Mouse (Mus musculus): ENCODE measurements around the gene Gtf2a1.
A peak's percentile ranks its signal among the peaks of the same experiment; 100 is the strongest.
"Not testable (repeated sequence)": the region's sequence is repeated elsewhere in the genome, so short reads cannot be mapped to it uniquely, and the experiment has no call there.

The Gtf2a1 gene

DNA sequence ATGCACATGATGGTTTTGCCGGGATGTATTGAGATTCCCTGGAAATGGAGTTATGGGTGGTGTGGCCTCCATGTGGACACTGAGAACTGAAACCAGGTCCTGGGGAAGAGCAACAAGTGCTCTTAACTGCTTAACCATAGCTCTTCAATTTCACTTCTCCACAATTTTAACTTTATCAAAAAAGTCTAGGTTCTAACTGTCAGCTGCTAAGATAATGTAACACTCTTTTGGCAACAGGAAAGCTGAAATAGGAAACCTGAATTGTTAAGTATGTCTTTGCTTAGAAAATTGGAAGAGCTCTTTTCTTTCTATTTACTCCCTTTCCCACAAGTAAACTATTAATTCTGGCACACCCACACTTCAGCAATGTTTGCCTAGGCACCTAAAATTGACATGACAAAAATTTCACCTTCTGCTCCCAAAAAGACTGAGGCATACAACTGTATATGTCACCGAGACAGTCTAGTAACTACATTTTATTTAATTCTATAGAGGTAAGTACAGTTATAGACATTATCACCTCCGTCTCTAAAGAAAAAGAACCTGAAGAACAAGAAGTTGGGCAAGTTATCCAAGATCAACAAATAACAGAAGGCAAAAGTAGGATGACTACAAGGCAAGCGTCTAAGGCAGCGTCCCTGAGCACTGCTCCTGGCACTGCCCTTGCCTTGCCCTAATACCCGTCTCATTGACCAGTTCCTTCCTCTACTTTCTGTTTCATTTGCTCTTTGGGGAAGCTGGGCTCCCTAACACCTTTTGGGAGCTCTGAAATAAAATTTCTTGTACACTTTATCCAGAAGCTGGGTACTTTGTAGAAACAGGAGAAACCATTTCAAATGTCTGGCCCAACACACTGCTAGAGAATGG, 8.8 kb downstream of the Gtf2a1 start:
- no peak for DNase-seq

DNA sequence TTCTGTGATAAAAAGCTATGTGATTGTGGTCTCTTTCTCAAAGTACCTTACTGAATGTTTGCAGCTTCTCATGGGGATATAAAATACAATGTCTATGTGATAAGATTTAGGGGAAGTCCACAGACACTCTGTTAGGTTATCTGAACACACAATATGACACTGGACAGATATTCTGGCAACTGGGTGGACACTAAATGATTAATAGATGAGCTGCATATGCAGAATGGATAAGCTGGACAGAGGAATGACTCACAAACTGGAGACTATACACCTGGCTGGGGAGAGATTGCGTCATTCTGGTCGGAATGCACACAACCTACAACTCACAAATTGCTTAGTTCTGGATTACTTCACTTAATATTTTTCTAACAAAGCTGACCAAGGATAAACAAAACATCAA, 10.6 kb downstream of the Gtf2a1 start:
- DNase-seq: no peak

DNA sequence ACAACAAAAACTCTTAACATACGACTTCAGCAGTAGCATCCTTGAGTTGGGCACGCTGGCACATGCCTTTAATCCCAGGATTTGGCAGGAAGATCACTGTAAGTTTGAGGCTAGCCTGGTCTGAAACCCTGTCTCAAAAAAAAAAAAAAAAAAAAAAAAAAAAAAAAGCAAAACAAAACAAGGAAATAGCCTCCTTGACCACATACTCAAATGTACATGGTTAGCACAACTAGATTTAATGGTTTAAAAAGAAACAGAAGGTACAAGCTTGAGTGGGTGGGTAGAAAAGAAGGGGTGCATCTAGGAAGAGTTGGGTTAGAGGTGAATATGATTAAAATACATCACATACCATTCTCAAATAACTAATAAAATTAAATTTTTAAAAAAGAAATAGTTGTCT, 18.6 kb downstream of the Gtf2a1 start:
- DNase-seq: no peak

DNA sequence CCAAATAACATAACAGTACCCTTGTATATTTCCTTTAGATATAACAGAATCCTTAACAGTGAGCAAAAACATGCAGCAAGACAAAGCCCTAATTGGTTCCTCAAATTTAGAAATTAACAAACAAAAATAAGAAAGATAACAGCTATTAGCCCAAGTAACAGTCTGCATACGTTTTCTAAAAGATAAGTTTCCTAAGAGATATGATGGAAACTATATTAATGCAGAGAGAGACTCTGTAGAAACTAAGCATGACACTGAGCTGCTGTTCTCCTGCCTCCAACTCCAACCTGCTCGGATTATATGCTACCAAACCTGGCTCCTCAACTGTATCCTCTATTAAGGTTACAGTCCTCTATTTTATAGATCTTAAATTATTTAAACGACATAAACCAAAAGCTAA, 21.0 kb downstream of the Gtf2a1 start:
- no peak for DNase-seq

DNA sequence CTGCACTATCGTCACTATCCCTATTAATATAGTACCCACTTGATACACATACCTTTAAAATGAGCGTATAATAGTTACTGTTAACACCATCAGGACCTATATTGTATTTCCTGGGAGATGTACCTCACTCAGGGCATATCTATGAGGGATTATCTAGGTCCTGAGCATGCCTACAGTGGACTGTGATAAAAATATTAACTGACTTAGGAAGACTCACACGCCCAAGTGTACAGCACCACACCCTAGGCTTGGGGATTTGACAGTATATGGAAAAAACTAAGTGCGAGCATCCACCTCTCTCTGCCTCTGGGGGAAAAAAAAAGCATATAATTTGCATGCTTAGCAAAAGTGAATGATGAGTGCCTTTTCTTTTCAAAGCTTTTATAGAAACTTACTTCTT, 23.1 kb downstream of the Gtf2a1 start:
- no peak for DNase-seq

DNA sequence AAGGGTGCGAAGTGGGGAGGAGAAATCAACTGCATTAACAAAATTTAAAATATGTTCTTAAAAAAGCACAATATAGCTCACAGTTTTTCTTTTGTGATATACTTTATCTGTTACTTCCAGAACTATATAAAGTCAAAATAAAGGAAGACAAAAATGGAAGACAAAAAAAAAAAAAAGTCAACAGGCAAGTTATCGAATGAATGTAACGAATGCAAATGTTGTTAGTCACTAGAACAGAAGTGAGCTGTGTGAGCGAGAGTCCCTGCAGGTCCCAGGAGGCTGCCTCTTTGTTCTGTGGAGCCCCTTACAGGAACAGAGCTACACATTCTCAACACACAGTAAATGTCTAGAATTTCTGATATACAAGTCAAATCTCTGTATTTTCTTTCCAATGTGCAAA, 32.1 kb downstream of the Gtf2a1 start:
- DNase-seq: not testable (repeated sequence)

DNA sequence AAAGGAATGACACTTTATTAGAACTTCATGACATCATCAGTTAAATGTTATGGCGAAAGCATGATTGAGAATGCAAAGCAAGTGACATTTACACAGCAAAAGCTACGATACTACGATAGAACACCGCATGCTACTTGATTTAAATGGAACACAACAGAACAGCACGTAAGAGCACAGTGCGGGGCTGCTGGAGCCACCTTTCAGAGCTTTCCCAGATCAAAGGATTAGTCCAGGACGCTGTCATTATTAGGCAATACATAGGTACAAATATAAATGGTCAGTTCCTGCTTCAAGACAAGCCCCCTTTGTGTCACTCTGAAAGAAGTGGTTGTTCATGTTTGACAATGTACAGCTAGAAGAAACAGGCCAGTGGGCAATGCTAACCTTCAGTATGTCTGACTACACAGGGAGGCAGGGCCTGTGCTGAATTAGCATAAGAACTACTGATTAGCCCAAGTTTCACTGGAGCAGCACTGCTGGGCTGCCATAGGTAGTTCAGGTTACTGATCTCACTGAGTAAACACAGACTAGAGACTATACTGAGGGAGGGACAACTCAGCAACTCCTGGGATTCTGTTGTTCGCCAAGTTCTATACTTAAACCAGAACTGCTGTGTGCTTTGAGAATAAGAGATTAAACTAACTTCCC, 32.8 kb downstream of the Gtf2a1 start:
- DNase-seq: not testable (repeated sequence)

DNA sequence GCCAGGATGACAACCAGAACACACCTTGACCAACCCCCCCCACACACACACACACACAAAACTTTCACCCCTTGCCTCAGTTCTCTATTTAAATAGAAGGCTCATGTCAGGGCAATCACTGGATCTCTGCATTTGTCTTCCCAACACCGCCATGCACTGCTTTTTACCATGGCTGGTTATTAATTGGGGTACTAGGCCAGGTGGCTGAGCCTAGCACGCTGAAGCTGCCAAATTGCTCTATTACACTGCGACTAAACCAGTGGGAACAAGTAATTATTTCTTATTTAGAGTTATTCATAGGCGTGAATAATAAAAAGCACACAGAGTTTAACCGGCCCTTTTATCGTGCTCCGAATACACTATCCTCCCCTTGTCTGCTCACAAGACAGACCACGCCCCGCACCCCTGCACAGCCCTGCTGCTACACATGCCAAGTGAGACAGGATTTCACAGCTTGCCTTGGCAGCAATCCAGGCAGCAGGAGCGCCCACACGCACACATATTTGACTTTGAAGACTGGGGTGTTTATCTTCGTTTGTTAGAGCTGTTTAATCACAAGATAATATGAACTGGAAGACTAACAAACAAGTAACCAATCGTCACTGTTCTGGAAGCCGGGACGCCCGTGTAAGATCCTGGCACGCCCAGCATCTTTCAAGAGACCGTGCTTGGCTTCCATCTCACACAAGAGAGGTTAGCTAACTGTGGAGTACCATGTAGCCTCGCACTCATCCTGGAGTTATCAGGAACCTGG, 38.3 kb downstream of the Gtf2a1 start:
- DNase-seq: peak; percentile 79

DNA sequence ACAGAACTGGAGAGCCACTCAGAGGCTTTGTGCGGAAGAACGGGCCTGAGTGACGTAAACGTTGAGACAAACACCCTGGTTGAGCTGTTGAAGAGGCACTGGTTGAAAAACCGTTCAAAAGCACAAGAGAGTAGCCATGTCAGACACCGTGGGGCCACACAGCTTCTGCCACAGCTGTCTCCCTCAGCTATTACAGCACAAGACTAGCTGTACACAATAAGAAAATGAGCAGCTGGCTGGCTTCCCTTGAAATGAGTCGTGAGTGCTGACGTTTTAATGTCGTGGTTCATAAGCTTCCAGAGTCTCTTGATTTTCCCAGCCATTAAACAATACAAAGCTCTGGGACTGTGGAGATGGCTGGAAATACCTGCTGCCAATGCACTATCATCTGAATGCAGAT, 40.8 kb downstream of the Gtf2a1 start:
- no peak for DNase-seq

DNA sequence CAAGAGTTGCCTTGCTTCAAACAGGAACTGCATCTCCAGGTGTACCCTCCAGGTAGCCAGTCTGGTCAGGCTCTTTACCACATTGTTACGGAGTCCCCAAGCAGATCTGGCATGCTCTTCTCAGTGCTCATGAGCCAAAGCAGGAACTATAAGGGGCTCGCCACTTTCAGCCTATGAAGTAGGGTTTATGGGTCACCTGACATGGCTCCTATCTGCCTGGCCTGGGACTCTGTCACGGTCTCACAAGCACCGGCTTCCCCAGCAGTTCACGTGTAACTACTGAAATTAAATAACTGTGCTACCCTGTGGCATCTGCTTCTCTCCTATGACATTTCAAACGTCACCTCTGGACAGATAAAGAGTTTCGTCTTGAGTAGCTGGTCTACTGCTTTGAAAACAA, 50.1 kb downstream of the Gtf2a1 start:
- no peak for DNase-seq

DNA sequence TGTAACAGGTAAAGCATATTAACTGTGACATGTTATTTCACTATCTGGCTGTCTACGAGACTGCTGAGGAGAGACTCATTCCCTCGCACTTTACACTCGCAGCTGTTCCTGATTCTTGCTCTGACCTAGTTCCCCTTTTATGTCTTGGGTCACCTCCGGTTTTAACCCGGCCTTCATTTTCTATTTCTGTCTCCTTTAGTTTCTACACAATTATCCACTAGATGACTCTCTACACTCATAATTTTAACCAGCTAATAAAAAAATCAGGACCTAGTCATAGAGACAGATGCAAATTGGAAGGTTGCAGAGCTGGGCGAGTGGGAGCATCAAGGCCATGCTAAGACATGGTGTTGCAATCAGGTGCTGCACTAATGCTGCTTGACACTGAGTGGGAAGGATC, 55.8 kb downstream of the Gtf2a1 start:
- no peak for DNase-seq

DNA sequence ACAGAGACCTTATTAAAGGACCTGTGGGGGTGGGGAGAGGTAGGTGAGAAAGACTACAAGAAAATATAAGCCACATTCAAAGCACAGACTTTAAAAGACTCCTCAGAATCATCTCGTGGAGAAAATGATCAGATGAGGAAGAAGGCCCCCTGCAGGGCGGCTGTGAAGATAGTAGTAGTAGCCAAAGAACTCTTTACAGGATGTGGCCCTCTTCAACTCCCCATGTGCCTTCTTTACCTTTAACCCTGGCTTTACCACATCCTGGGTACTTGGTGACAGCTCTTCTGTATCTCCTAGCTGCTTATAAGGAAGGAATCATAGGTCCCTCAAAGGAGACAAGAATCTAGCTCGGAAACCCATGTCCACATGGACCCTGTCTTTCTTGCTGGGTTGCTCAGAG, 66.7 kb downstream of the Gtf2a1 start:
- DNase-seq: no peak

DNA sequence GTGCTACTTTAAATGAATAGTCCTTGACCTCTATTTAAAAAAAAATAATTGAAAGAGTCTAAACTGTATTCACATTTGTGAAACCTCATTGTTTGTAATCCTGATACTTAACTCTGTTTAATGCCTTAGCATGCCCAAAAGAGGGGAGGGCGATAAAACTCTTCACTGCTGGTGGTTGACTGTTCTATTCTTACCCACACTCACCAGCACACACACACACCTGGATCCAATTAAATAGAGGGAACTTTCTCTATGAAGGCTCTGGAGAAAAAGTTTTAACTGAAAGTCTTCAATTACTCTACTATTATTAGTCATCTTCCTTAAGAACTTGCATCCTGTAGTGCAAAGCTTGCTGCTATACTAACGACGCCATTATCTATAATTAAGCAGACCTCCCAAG, 72.5 kb downstream of the Gtf2a1 start:
- DNase-seq: no peak

DNA sequence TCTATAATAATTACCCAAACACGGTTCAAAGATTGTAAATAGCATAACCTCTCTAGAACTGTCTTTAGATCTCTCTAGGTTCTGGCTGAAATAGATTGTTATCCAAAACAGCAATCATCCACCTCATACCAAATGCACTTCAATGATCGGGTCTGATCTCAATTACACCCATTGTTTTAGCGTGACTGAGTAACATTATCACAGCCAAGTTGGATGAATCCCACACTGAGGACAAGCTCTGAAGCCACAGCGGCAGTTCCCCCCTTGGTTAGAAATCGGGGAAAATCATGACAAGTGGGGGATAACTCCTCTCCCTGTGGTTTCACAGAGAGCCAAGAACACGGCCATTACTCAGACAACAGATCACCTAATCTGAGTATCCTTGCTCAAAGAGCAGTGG, 76.3 kb downstream of the Gtf2a1 start:
- no peak for DNase-seq

DNA sequence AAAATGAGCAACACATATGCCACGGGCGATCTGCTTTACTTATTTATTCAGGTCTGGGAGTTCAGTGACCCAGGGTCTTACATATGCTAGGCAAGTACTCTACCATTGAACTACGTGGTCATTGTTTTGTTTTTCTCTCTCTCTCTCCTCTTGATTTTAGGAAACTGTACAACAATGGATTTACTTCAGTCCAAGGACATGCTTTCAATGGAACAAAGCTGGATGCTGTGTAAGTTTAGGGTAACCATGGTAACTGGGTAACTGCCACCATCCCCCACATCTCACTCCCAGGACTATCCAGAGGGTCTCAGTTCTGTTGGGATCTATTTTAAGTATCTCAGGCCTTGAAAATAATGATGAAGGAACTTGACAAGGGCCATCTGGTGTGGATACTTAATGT, 78.5 kb downstream of the Gtf2a1 start:
- no peak for DNase-seq

Measured in right cerebral cortex, postnatal 14 days (tissue).